In the genomic region with DNA sequence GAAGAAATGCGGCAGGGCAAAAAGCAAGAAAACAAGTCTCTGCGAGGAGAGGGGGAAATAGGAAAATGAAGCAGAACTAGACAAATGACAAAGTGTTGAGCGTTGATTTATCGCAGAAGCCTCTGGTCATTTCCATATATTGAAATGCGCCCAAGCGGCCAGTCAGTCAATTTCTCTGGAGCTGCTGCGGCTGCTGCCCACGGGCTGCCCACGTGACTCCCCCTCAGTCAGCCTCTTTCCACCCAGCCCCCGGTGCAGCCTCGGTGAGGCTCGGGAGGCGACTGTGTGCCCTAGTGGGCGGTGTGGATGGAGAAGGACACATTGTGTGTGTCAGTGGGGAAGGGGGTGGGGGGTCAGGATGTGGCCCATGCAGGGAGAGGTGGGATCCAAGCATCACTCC, we compare ENCODE assay signal across 8 mouse cellular contexts. TPM values are rescaled to one million over a fixed set of nuclear protein-coding genes. Genes with fewer than 3 reads are reported as not detected.
DNase-seq lines count a peak whose midpoint lies in the region; ATAC-seq and TF ChIP-seq lines count a peak whose summit lies in the region.

No protein-coding gene starts in this region.

- peak overlapping the region; percentile 75 for H3K4me2 ChIP-seq in limb, embryonic 13.5 days (replicated peaks)

- no peaks in the 10 kb centered on the region for H3K4me1 ChIP-seq in embryonic fibroblast, embryonic 13.5 days (ENCODE audit: control insufficient read depth, insufficient read depth, low read length)
- H3K4me1 ChIP-seq in limb, embryonic 13.5 days, result peaks cover 31% of the 10 kb centered on the region
- peaks cover 13% of the 10 kb centered on the region for H3K4me1 ChIP-seq in olfactory bulb, adult 2 months (ENCODE audit: control insufficient read depth, insufficient read depth, low read length)

- no peaks in the 10 kb centered on the region for H3K9me3 ChIP-seq in limb, embryonic 13.5 days

- TF ChIP-seq CTCF in left cerebral cortex, adult 2 months (IDR thresholded peaks at IDR 0.05), result no peak; the same call in 1 of the 2 replicates
- no peak for TF ChIP-seq CTCF in embryonic fibroblast, embryonic 13.5 days (IDR thresholded peaks at IDR 0.05; ENCODE audit: borderline replicate concordance, insufficient read depth, low read length)
- no peak for TF ChIP-seq CTCF in olfactory bulb, adult 2 months (IDR thresholded peaks at IDR 0.05; ENCODE audit: insufficient read depth, low read depth, low read length)

- H3K27ac ChIP-seq in left cerebral cortex, adult 2 months, result peak overlapping the region; percentile 91
- H3K27ac ChIP-seq in embryonic fibroblast, embryonic 13.5 days (ENCODE audit: insufficient read depth, low read length), result no peak overlapping the region
- no peak overlapping the region for H3K27ac ChIP-seq in limb, embryonic 13.5 days
- H3K27ac ChIP-seq in olfactory bulb, adult 2 months (ENCODE audit: insufficient read depth, low read depth, low read length), result peak overlapping the region; percentile 95

- no peak for TF ChIP-seq POLR2A in embryonic fibroblast, embryonic 13.5 days (IDR thresholded peaks at IDR 0.05; ENCODE audit: low read depth, low read length)
- no peak for TF ChIP-seq POLR2A in olfactory bulb, adult 2 months (IDR thresholded peaks at IDR 0.05; ENCODE audit: insufficient read depth, low read depth, low read length)

- H3K4me3 ChIP-seq in left cerebral cortex, adult 2 months, result peak overlapping the region; percentile 25
- H3K4me3 ChIP-seq in embryonic fibroblast, embryonic 13.5 days (ENCODE audit: insufficient read depth, low read length), result peak overlapping the region; percentile 19; the same call in 1 of the 2 replicates
- H3K4me3 ChIP-seq in limb, embryonic 13.5 days, result peak overlapping the region; percentile 39
- H3K4me3 ChIP-seq in olfactory bulb, adult 2 months (ENCODE audit: insufficient read depth, low read depth, low read length), result peak overlapping the region; percentile 40

- peak overlapping the region; percentile 55 for H3K9ac ChIP-seq in limb, embryonic 13.5 days

- 0 out of 2 replicates have a peak, but pooled peaks cover 7% of the 10 kb centered on the region for H3K27me3 ChIP-seq in limb, embryonic 13.5 days

- peak in 1 of 2 experiments; percentile 56 for DNase-seq in left cerebral cortex, adult 2 months (ENCODE audit: extremely low spot score in 1 of 2, low spot score in 2 of 2)
- DNase-seq in left cerebral cortex, adult 11 months (ENCODE audit: low spot score), result no peak
- no peak for DNase-seq in T-cell, adult 2 months (ENCODE audit: low spot score)
- DNase-seq in kidney, postnatal 25 days, result no peak
- no peak for DNase-seq in urinary bladder, adult 2 months (ENCODE audit: low spot score)

- 1% methylated on average over 14 of the region's 14 CpGs for WGBS in limb, embryonic 13.5 days
- 2% methylated on average over 14 of the region's 14 CpGs for WGBS in olfactory bulb, adult 2 months

- no peaks in the 10 kb centered on the region for H3K36me3 ChIP-seq in limb, embryonic 13.5 days

- ATAC-seq in limb, embryonic 13.5 days (ENCODE audit: low FRiP score, low read depth), result peak; percentile 73

- intact Hi-C loops in left cerebral cortex, adult 2 months (cut with DNase I), result loop anchor here (2.0 to 5.0 kb wide), 2 partner anchors 15 to 1795 kb away; no protein-coding TSS in a partner anchor

RNA-seq across cellular contexts. Expression of a gene that starts 13.0 kb away (rescaled TPM):
- total RNA-seq in left cerebral cortex, adult 2 months (2021), result 1 to 10 TPM in 1 of 2 experiments, under 1 TPM in 1; 0.82 to 1.4 TPM
- polyA plus RNA-seq in embryonic fibroblast, embryonic 13.5 days (2011; ENCODE audit: insufficient read length, low read depth, missing spikeins), result not detected in 2 replicates
- not detected in 2 replicates for polyA plus RNA-seq in limb, embryonic 13.5 days (2015; fragmentation: Nextera tagmentation; extraction: Ambion mirVana)
- not detected in 2 replicates for polyA plus RNA-seq in olfactory bulb, adult 2 months (2012; ENCODE audit: insufficient read depth, insufficient read length, low replicate concordance, missing spikeins)
- not detected in 2 replicates for polyA plus RNA-seq in urinary bladder, adult 2 months (2012; rRNA removed)

RNA-seq across cellular contexts. Expression of a gene that starts 16.0 kb away (rescaled TPM):
- total RNA-seq in left cerebral cortex, adult 2 months (2021), result 100 to 1,000 TPM; 101 to 103 TPM
- polyA plus RNA-seq in embryonic fibroblast, embryonic 13.5 days (2011; ENCODE audit: insufficient read length, low read depth, missing spikeins), result 2.0 and 7.6 TPM in 2 replicates
- 76.6 and 82.3 TPM in 2 replicates for polyA plus RNA-seq in limb, embryonic 13.5 days (2015; fragmentation: Nextera tagmentation; extraction: Ambion mirVana)
- 89.4 TPM in 1 of 2 replicates, not detected in the other for polyA plus RNA-seq in olfactory bulb, adult 2 months (2012; ENCODE audit: insufficient read depth, insufficient read length, low replicate concordance, missing spikeins)
- polyA plus RNA-seq in urinary bladder, adult 2 months (2012; rRNA removed), result 1.3 and 2.4 TPM in 2 replicates

Comparison
In these comparisons a context has a peak if more than half of its experiments do, and no peak if none do; other contexts are left out.
1. H3K27ac ChIP-seq: peak in left cerebral cortex, adult 2 months (single experiment) and olfactory bulb, adult 2 months (single experiment); none in embryonic fibroblast, embryonic 13.5 days (single experiment) and limb, embryonic 13.5 days (single experiment).
2. Peak in every context shown above with its lines, with median percentiles within 50 percentile points of each other: H3K4me3 ChIP-seq.